Mouse (Mus musculus): ENCODE data around the gene Olfr698.

DNA sequence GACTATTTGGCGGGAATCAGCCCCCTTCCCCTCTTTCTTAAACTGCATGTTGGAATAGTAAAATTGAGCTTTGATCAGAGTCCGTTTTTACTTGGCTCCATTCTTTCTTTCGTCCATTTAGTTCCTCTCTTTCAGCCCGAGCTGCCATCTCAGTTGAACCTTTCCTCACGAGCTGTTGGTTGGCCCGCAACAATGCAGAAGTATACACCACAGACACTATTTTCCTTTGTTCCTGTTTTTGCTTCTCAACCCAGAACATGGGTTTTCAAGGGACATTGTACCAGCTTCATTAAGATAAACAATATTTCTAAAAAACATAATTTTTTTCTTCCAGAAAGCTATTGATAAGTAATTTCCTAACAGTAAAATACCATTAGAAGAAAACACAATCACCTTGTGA is 43.7 kb downstream of the Olfr698 start:
- no peak for TF ChIP-seq EP300 (IDR thresholded peaks at IDR 0.05; ENCODE audit: insufficient read depth, low read depth, low read length)
- no peak for TF ChIP-seq POLR2A (IDR thresholded peaks at IDR 0.05; ENCODE audit: insufficient read depth, low read length)
- TF ChIP-seq CTCF (IDR thresholded peaks at IDR 0.05; ENCODE audit: low read depth, low read length) = no peak
